Mouse (Mus musculus) R1 (cell line): ENCODE measurements around the gene Znfx1.
"Not testable (repeated sequence)": the region's sequence is repeated elsewhere in the genome, so short reads cannot be mapped to it uniquely, and the experiment has no call there.

Source experiments
- DNase-seq: peaks from one replicate; pipeline ENCODE4 v3.0.0-alpha.2; 2018; ENCODE audit warnings: low read depth, low spot score

Znfx1 gene

DNA sequence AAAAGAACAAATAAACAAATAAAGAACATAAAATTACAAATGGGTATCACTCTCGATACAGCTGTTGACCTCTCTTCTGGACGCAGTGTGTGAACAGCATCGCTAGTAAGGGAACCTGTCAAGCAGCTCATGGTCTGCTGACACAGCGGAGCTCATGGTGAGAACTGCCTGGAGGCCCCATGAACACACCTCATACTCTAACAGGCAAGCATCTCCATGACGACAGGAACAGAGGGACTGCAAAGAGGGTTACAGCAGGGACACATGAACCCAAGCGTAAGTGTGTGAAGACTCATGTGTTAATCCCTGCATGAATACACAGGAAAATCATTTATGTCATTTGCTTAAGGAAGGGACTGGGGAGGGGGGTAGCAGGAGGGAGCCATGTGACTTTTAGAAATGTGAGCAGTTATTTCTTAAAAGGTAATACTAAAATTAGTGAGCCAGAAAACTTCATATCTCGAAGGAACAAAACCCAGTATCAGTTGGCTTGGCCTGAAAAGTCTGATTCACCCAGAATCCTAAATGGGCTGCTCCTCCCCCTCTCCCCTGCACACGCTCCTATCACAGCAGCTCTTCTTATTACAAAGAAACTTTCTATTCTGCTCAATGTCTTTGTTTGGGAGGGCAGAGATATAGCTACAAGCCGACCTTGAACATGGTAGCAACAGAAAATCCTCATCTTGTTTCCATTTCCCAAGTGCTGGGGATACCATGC, 9.5 kb downstream of the Znfx1 start:
- peak; percentile 63 for DNase-seq

DNA sequence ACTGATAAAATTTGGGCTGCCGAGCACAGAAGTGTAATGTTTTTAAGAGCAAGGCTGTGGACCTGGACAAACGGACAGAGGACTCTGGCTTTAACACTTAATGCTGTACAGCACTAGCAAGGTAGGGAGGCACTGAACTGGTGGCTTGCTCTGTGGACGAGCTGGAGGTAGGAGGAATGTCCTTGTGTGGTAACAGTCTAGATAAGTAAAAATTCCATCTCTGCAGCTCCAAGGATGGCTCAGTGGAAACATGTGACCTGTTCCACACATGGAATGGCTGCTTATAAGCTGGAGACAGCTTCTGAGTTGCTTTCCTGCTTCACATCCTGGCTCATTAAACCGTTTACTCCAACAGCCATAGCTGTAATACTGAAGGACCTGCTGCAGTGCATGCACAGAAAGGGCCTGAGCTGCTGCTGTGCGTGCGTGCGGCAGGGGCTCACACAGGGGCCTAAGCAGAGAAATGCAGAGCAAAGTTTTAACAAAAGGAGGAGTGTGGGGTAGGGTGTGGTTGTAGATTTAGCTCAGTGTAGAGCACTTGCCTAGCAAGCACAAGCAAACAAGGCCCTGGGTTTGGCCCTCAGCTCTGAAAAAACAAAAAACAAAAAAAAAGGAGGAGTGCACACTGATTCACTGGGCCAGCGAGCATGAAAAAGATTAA, 14.0 kb downstream of the Znfx1 start:
- DNase-seq, result peak; percentile 80

DNA sequence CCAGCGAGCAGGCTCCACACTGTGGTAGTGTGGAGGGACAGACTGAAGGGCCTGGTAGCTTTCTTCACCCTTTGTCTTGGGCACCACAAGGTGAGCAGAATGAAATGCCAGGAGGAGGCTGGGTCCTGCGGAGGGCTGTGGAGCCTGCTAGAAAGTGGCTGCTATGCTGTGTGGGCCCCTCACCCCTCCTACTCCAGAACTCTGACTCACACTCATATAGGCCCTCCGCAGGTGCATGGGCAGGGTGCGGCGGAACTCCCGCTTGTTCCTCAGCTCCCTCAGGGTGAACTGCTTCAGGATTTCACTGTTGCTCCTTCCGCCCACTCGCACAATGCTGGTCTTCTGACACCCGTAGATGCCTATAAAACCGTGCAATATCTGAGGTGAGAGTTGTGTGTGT, 14.6 kb downstream of the Znfx1 start:
- peak; percentile 30 for DNase-seq

DNA sequence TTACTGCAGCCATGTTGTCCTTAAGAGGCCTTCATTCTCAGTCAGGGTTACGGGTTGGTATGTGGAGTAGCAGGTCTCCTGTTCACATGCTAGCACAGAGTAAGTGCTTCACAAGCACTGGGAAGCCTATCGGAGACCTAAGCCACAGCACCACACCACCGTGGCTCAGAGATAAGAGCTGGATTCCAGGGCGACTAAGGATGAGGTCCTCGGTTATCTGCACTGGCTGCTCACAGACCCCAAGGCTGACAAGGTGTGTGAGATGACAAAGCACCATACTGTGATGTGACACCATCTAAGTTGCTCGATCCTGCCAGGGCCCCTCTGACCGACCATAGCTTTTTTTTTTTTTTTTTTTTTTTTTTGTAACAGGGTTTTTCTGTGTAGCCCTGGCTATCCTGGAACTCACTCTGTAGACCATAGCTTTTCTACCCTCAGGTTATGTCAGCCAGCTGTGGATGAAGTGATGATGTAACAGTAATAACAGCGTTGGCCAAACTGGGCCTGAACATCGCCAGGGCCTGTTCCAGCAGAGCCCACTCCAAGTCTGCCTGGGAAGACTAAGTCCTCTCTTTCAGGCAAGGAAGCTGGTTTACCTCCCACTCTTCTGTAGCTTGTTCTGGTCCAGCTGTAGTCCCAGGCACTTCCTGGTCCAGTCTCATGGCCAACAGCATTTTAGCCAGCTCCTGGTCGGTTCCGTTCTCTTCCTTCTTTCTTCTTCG, 19.3 kb downstream of the Znfx1 start:
- DNase-seq, result no peak

DNA sequence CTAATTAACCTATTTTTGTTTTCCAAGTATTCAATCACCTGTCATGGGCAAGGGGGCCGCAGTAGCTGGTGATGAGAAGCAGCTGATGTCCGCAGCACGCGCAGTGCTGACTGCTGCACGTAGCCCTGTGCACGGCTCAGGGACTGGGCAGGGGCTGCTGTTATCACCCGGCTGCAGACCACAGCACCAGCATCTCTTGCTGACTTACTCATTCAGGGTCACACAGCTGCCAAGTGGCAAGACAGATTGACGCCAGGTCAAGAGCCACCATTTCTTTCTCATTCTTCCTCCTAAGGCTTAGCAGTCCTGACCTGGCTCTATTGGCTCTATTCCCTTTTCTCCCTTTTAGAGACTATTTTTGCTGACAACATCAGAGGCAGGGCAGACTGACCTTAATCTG, 23.4 kb downstream of the Znfx1 start:
- DNase-seq, result no peak

DNA sequence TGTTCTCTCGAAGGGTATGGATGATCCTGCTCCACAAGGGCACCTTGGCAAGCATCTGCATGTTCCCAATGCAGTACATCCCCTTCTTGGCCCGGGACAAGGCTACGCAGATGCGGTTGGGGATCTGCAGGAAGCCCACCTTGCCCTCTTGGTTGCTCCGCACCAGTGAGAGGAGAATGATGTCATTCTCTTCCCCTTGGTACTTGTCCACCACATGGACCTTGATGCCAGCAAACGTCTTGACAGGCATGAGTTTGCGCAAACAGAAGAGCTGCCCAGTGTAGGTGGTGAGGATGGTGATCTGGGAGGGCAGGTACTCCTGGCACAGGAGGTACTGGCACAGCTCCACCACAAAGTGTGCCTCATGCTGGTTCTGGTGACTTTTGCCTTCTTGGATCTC, 24.1 kb downstream of the Znfx1 start:
- DNase-seq, result no peak

DNA sequence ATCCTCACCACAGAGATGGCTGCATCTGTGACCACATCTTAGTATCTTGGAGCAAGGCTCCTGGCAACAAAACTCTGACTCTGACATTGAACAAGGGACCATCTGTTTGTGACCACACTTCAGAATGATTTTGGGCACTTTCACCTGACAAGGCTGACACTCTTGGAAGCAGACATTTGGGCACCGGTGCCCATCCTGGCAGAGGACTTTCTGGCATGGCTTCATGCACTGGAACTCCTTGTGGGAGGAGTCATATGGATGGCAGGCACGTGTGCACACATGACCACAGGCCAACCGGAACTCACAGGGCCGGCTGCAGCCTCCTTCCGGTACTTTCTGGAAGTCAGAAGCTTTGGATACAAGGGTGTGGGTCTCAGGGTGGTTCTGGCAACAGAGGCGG, 24.5 kb downstream of the Znfx1 start:
- no peak for DNase-seq

DNA sequence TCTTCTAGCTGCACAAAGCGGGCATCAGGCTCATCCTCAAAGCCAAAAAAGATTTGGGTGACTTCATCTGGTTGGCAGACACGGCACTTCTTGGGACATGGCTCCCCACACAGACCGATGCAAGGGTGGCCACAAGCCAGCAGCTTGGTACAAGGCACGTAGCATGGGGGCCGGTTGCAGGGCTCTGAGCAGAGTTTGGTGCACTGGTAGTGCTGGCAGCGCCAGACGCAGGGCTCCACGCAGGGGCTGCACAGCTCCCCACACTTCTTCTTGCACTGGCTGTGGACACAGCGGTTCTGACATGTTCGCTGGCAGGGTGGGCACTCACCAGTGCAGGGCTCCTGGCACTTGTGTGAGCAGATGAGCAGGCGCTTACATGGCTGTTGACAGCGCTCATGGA, 25.1 kb downstream of the Znfx1 start:
- no peak for DNase-seq

DNA sequence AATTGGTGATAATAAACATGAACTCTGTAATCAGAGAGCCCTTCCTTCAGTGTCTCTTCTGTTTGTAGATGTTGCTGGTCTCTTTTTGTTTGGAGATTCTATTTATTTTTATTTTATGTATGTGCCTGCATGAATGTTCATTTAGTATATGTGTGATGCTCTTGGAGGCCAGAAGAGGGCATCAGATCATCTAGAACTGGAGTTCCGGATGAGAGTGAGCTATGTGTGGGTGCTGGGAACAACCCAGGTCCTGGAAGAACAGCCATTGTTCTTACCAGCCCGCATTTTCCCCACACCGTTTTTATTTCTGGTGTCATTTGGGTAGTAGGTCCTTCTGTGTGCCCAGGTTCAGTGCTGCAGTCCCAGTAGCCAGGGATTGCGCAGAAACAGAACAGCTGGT, 32.3 kb downstream of the Znfx1 start:
- DNase-seq, result peak; percentile 65

DNA sequence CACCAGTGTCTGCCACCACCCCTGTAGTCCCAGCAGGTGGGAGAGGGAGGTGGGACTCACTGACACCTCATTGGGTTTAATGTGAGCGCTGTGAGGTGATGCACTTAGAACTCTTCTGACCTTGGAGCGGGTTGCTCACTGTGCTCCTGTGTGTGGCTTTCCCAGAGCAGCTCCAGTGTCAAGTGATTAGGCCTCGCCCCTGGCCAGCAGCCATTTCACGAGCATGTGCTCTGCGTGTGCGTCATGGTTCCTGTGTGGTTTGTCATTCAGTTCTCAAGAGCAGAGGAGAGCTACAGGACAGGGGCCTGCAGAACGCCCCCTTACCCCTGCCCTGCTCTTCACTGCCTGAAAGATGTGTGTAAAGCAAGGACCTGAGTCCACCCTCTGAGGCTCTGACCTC, 34.3 kb downstream of the Znfx1 start:
- DNase-seq, result peak; percentile 34

DNA sequence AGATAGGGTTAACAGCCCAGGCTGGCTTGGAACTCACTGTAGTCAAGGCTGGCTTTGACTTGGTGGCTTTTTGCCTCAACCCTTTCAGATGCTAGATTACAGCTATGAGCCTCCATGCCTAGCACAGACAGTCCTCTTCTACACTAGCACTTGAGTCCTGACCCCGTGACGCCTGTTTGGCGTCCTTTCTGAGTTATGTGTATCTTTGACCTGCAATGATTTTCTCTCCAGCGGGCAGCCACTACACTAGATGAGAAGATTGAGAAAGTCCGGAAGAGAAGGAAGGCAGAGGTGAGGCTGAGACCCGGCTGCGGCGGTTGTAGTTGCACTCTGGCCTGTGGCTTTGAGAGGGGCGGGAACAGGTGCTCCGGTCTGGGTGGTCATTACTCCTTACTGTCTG, 43.4 kb downstream of the Znfx1 start:
- DNase-seq, result no peak

DNA sequence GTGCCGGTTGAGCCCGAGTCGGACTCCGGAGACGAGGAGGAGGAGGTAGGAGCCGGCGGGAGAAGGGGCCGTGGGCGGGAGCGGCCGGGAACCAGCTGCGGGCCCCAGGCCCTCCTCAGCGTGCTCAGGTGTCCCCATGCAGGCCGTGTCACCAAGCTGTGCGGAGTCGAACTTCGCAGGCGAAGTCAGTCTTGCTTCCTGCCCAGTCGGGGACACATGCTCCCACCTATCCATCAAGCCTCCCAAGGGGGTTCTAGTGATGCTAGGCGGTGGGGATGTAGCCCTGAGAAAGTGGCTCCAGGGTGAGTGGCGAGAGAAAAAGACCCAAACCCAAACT, 47.5 kb downstream of the Znfx1 start:
- DNase-seq, result no peak

DNA sequence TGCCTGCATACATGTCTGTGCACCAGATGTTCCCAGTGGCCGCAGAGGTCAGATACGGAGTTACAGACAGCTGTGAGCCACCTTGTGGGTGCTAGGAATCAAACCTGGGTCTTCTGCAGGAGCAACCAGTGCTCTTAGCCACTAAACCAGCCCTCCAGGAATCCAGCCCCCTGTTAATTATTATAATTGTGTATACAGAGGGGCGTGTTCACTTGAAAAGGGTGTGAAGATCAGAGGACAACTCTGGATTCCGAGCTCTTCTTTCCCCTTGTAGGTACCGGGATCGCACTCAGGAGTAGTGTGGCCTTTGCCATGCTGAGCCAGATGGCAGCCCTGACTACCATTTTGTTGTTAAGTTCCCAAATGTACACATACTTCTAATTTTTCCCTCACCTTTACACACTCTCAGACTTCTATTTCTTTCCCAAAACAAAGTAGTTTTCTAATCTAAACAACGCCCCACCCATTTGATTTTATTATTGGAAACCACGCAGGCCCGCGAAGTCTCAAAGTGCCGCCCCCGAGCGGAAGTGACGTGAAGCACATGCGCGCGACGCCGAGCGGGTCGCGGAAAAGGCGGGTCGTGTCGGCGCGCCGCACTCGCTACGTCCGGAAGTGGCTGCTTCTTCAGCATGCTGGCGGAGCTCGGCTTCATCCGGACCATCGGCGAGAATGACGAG, 48.0 kb downstream of the Znfx1 start, which contains the start of gene Ddx27:
Gene Ddx27 (plus strand): TSS at position 492 of the 680 bp plus-strand sequence.
- peak; percentile 94 for DNase-seq

DNA sequence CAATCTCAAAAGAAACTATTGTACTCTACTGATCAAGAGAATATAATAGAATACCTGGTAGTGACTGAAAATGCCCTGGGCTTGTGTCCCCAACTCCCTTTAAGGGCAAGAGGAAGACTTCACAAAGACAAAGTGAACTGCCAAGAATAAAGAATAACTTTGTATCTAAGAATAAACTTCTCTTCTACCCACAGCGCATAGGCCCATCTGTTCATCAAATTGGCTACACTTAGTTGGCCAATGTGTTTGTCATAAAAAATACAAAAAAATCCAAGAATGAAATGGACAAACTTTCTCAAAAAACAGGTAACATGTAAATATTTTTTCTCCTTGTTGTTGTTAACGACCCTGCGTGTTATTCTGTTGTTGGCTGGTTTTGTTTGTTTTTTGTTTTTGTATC, 52.3 kb downstream of the Znfx1 start:
- no peak for DNase-seq

DNA sequence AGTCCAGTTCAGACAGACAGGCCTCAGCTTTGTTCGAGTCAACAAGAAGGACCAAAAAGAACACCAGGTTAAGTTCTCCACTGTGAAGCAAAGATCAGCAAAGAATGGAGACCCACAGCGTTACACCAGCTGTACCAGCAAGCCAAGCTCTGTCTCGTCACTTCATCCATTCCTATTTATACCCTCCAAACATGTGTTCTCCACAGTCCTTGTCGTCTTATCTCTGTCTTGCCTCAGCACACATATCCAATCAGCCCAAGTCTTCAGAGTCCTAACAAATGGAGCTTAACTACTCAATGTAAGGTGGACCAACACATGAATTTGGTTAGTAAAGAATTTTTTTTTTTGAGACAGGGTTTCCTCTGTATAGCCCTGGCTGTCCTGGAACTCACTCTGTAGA, 53.3 kb downstream of the Znfx1 start:
- no peak for DNase-seq

DNA sequence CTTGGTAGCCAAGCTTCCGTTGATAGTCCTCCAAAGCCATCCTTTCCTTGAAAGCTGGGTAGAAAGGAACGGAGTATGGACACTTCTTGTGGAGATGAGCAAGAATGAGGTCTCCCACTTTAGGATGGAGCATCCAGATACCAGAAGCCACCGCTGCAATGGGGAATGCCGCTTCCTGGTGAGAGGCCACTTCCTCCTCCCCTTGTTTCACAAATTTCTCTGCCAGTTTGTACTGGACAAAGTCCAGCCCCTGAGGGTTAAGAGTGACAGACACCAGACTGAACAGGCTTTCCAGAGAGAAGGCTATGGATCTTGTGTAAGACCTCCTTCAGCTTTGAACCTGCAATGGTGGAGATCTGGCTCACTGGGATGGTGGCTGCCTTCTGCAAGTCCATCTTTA, 55.2 kb downstream of the Znfx1 start:
- DNase-seq, result not testable (repeated sequence)

DNA sequence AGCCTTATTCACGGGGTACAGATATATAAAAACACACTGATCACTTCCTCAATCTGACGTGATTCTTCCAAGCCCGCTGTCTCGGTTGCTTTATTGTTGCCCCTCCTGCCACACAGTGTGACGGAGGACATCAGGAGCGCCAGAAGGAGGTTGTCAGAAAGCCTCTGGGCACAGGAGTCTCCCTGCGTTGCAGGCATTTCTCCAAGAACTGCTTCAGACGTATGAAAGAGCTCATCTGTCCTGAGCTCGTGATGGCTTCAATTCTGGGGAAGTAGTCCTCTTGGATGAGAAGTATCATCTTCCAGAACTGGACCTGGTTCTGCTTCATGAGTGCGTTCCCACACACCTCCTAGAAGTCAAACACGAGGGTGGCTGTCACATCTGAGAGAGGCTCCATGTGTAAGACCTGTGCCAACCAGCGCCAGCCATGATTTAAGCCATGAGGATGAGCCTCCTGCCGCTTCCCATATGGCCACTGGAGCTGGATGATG, 55.8 kb downstream of the Znfx1 start:
- no peak for DNase-seq

DNA sequence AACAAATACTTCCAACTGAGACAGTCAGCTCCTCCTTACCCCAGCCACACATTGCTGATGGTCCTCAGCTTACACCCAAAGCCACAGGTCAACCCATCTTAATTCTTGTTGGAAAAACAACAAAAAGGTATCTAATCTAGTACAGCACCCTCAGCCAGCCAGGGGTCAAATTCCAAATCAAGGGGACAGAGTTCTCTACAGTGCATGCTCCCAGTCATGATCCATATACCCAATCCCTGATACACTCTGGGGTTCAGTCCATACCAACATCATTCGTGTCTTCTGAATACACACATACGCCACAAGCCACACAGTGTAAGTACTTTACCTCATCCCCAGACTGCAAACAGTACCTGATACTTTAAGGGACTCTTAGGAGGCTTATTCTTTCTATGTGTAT, 56.5 kb downstream of the Znfx1 start:
- DNase-seq, result no peak

DNA sequence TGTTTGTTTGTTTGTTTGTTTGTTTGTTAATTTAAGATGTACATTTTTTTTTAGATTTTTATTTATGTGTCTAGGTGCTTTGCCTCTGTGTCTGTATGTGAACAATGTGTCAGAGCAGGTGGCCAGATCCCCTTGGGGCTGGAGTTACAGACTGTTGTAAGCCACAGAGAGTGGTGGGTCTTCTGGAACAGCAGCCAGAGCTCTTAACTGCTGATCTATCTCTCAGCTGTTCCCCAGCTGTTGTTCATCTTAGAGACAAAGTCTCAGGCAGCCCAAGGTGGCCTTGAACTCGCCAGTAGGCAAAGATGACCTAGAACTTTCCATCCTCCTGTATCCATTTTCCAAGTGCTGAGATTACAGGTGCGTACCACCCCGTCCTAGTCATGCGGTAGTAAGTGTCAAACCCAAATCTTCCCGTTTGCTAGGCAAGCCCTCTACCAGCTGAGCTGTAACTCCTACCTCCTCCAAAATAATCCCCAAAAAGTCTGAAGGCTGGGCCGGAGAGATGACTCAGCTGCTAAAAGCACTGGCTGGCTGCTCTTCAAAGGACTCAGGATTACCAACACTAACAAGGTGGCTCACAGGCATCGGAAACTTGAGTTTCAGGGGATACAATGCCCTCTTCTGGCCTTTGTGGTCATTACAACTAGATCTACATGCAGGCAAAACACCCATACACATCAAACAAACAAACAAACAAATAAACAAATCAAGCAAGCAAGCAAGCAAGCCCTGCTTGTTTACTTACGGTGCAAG, 58.5 kb downstream of the Znfx1 start:
- peak; percentile 85 for DNase-seq

DNA sequence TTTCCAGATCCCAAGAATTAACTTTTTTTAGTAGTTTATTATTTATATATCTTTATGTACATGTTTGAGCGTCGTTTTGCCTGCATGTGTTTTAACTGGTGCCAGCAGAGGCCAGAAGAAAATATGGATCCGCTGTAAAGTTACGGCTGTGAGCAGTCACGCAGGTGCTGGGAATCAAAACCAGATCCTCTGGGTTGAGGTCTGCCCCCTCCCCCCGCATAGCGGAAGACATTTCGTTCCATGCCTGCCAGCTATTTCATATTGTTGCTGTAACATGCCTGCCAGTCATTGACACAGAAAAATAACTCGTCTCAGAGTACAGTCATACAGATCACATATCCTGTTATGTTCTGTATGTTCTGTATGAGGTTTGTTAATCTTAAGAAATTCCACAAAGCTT, 61.3 kb downstream of the Znfx1 start:
- DNase-seq, result no peak

DNA sequence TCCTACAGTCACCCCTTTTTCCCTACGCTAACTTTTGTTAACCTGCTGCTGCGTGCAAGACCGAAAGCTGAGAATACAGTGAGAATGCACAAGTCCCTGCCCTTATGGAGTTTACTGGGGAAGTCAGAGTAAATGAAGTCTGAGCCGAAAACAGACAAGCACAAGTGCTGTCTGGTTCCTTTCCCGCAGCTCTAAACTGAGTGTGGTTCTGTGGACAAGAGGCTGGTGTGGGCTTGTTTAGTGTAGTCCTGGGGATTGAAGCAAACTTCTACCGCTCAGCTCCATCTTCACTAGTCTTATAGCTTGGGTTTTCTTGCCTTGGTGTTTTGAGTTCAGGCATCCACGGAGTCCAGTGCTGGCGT, 66.3 kb downstream of the Znfx1 start:
- no peak for DNase-seq
